Mouse (Mus musculus) liver, embryonic 11.5 days (tissue): ENCODE data around the gene Dab1. TPM values are rescaled to one million over a fixed set of nuclear protein-coding genes. Genes with fewer than 3 reads are reported as not detected.

Experiments
- ATAC-seq: fragments of 200-750 bp; cut with Nextera tagmentation; replicated peaks from 2 replicates; pipeline ENCODE4 v1.8.0; 2017; ENCODE audit warnings: moderate number of reproducible peaks, mild to moderate bottlenecking, moderate TSS enrichment, moderate library complexity; ENCODE audit not compliant: low FRiP score
- DNase-seq: peaks from one replicate; pipeline ENCODE4 v3.0.0-alpha.2; 2017; ENCODE audit warnings: low spot score
- H3K27ac ChIP-seq: fragments of 300-500 bp; sonication (generic); 2 replicates; pipeline ENCODE4 v1.5.1; 2014; ENCODE audit warnings: mild to moderate bottlenecking, low read depth, low read length, control low read depth
- H3K27me3 ChIP-seq: fragments of 300-500 bp; sonication (generic); replicated peaks from 2 replicates; pipeline ENCODE4 v1.6.1; 2014; ENCODE audit warnings: low read length, mixed read lengths; ENCODE audit not compliant: control insufficient read depth, insufficient read depth
- H3K36me3 ChIP-seq: fragments of 300-500 bp; sonication (generic); 2 replicates; pipeline ENCODE4 v1.6.1; 2014; ENCODE audit warnings: mild to moderate bottlenecking, low read length, moderate library complexity, mixed read lengths; ENCODE audit not compliant: control insufficient read depth, insufficient read depth
- H3K4me1 ChIP-seq: fragments of 300-500 bp; sonication (generic); replicated peaks from 2 replicates; pipeline ENCODE4 v1.6.1; 2014; ENCODE audit warnings: low read length, mixed read lengths; ENCODE audit not compliant: control insufficient read depth, insufficient read depth
- H3K4me2 ChIP-seq: fragments of 300-500 bp; sonication (generic); 2 replicates; pipeline ENCODE4 v1.6.1; 2014; ENCODE audit warnings: mild to moderate bottlenecking, control low read depth, moderate library complexity
- H3K4me3 ChIP-seq: fragments of 300-500 bp; sonication (generic); 2 replicates; pipeline ENCODE4 v1.5.1; 2014; ENCODE audit warnings: low read depth, low read length, control low read depth
- H3K9ac ChIP-seq: fragments of 300-500 bp; sonication (generic); 2 replicates; pipeline ENCODE4 v1.6.1; 2014; ENCODE audit warnings: low read depth, low read length, control low read depth
- H3K9me3 ChIP-seq: fragments of 300-500 bp; sonication (generic); 2 replicates; pipeline ENCODE4 v1.6.1; 2016; ENCODE audit warnings: low read length, inconsistent platforms, mixed read lengths; ENCODE audit not compliant: control insufficient read depth
- WGBS: fragments of 180-500 bp; shearing (Covaris S2); extraction: QIAGEN DNeasy Blood & Tissue Kit; methylation state at CpG from one replicate; pipeline ENCODE4 v1.1.7; 2014; 5-methylcytosine and 5-hydroxymethylcytosine counted together
- polyA plus RNA-seq: library from polyadenylated mRNA; unstranded; fragments of >200 nt; fragmentation: Nextera tagmentation; extraction: Ambion mirVana; gene quantifications from 2 replicates; pipeline ENCODE4 v1.2.1, GENCODE M21; 2014

Gene Dab1
- polyA plus RNA-seq, 1 experiment from 2014 or later = 1.8 TPM

GRCm38 (mm10) chr4:104551390-104552070 is 932.4 kb downstream of the Dab1 start:
- ATAC-seq (no peak), DNase-seq (no peak)
- Histone ChIP-seq H3K27ac (no peak overlapping the region), H3K9ac (no peak overlapping the region), H3K4me3 (no peak overlapping the region), H3K4me1 (no peaks in the 10 kb centered on the region), H3K27me3 (no peaks in the 10 kb centered on the region), H3K9me3 (no peaks in the 10 kb centered on the region), H3K36me3 (no peaks in the 10 kb centered on the region), H3K4me2 (no peak overlapping the region)
- WGBS = 85% methylated on average over 17 of the region's 17 CpGs

GRCm38 (mm10) chr4:104555408-104555807 is 936.2 kb downstream of the Dab1 start:
- no peak for ATAC-seq
- Histone ChIP-seq H3K4me3 (no peak overlapping the region), H3K36me3 (no peaks in the 10 kb centered on the region), H3K27ac (no peak overlapping the region), H3K27me3 (no peaks in the 10 kb centered on the region), H3K4me2 (no peak overlapping the region), H3K9me3 (no peaks in the 10 kb centered on the region), H3K4me1 (no peaks in the 10 kb centered on the region), H3K9ac (no peak overlapping the region)
- no peak for DNase-seq
- 72% methylated on average over 2 of the region's 2 CpGs for WGBS

- no peak for ATAC-seq
- H3K9me3 ChIP-seq = no peaks in the 10 kb centered on the region
- H3K9ac ChIP-seq = no peak overlapping the region
- no peaks in the 10 kb centered on the region for H3K27me3 ChIP-seq
- H3K36me3 ChIP-seq = no peaks in the 10 kb centered on the region
- DNase-seq = no peak
- H3K4me3 ChIP-seq = no peak overlapping the region
- no peak overlapping the region for H3K27ac ChIP-seq
- no peaks in the 10 kb centered on the region for H3K4me1 ChIP-seq
- 79% methylated on average over 5 of the region's 5 CpGs for whole genome bisulfite sequencing
- no peak overlapping the region for H3K4me2 ChIP-seq
Observed at GRCm38 (mm10) chr4:104563512-104563911, 944.4 kb downstream of the Dab1 start.

GRCm38 (mm10) chr4:104570523-104570922 is 951.4 kb downstream of the Dab1 start:
- Histone ChIP-seq H3K9ac (no peak overlapping the region), H3K27me3 (no peaks in the 10 kb centered on the region), H3K9me3 (no peaks in the 10 kb centered on the region), H3K4me3 (no peak overlapping the region), H3K4me1 (no peaks in the 10 kb centered on the region), H3K36me3 (no peaks in the 10 kb centered on the region), H3K27ac (no peak overlapping the region), H3K4me2 (no peak overlapping the region)
- ATAC-seq = no peak
- no peak for DNase-seq
- WGBS = 58% methylated on average over 4 of the region's 4 CpGs

- WGBS = 86% methylated on average over 8 of the region's 8 CpGs
- DNase-seq (no peak), ATAC-seq (no peak)
- Histone ChIP-seq H3K27ac (no peak overlapping the region), H3K9me3 (no peaks in the 10 kb centered on the region), H3K27me3 (no peaks in the 10 kb centered on the region), H3K4me3 (no peak overlapping the region), H3K9ac (no peak overlapping the region), H3K4me2 (no peak overlapping the region), H3K36me3 (no peaks in the 10 kb centered on the region), H3K4me1 (no peaks in the 10 kb centered on the region)
Observed at GRCm38 (mm10) chr4:104572440-104572839, 953.3 kb downstream of the Dab1 start.

- Histone ChIP-seq H3K27ac (no peak overlapping the region), H3K4me2 (no peak overlapping the region), H3K27me3 (no peaks in the 10 kb centered on the region), H3K4me3 (no peak overlapping the region), H3K4me1 (no peaks in the 10 kb centered on the region), H3K36me3 (no peaks in the 10 kb centered on the region), H3K9me3 (no peaks in the 10 kb centered on the region), H3K9ac (no peak overlapping the region)
- WGBS = 73% methylated on average over 7 of the region's 7 CpGs
- ATAC-seq (no peak), DNase-seq (no peak)
Observed at GRCm38 (mm10) chr4:104573419-104573818, 954.3 kb downstream of the Dab1 start.

- Histone ChIP-seq H3K9ac (no peak overlapping the region), H3K27ac (no peak overlapping the region), H3K4me1 (no peaks in the 10 kb centered on the region), H3K9me3 (no peaks in the 10 kb centered on the region), H3K4me2 (no peak overlapping the region), H3K36me3 (no peaks in the 10 kb centered on the region), H3K4me3 (no peak overlapping the region), H3K27me3 (no peaks in the 10 kb centered on the region)
- 58% methylated on average over 3 of the region's 3 CpGs for WGBS
- DNase-seq (no peak), ATAC-seq (no peak)
Observed at GRCm38 (mm10) chr4:104578370-104578769, 959.2 kb downstream of the Dab1 start.

GRCm38 (mm10) chr4:104579946-104580544 is 960.9 kb downstream of the Dab1 start:
- no peaks in the 10 kb centered on the region for H3K4me1 ChIP-seq
- H3K27me3 ChIP-seq = no peaks in the 10 kb centered on the region
- H3K4me2 ChIP-seq = no peak overlapping the region
- no peak overlapping the region for H3K4me3 ChIP-seq
- no peaks in the 10 kb centered on the region for H3K9me3 ChIP-seq
- WGBS = 78% methylated on average over 5 of the region's 5 CpGs
- H3K9ac ChIP-seq = no peak overlapping the region
- no peaks in the 10 kb centered on the region for H3K36me3 ChIP-seq
- DNase-seq (no peak), ATAC-seq (no peak)
- no peak overlapping the region for H3K27ac ChIP-seq

- Histone ChIP-seq H3K4me3 (no peak overlapping the region), H3K9me3 (no peaks in the 10 kb centered on the region), H3K9ac (no peak overlapping the region), H3K27me3 (no peaks in the 10 kb centered on the region), H3K4me1 (no peaks in the 10 kb centered on the region), H3K27ac (no peak overlapping the region), H3K36me3 (no peaks in the 10 kb centered on the region), H3K4me2 (no peak overlapping the region)
- WGBS = 60% methylated on average over 5 of the region's 5 CpGs
- no peak for DNase-seq
- ATAC-seq = no peak
Observed at GRCm38 (mm10) chr4:104582726-104583125, 963.6 kb downstream of the Dab1 start.
